Mouse (Mus musculus): Measurements from ENCODE around the gene Camkmt. TPM values are rescaled to one million over a fixed set of nuclear protein-coding genes. Genes with fewer than 3 reads are reported as not detected.
A peak's percentile ranks its signal among the peaks of the same experiment; 100 is the strongest.

The Camkmt gene
- total RNA-seq, 4 experiments from 2014 or later = 8.1 to 13.6 (median 10.7) TPM

GRCm38 (mm10) chr17:85170541-85171255 is 80.3 kb downstream of the Camkmt start:
- no peak for DNase-seq

- no peak for DNase-seq
Observed at GRCm38 (mm10) chr17:85171951-85172350, 81.6 kb downstream of the Camkmt start.

- DNase-seq = peak; percentile 38
Observed at GRCm38 (mm10) chr17:85177231-85177630, 86.9 kb downstream of the Camkmt start.

GRCm38 (mm10) chr17:85180471-85181060 is 90.2 kb downstream of the Camkmt start:
- no peak for DNase-seq

- DNase-seq = peak; percentile 77
Observed at GRCm38 (mm10) chr17:85189227-85190127, 99.1 kb downstream of the Camkmt start.

GRCm38 (mm10) chr17:85190128-85190435 is 99.7 kb downstream of the Camkmt start:
- no peak for DNase-seq

- DNase-seq = no peak
Observed at GRCm38 (mm10) chr17:85193294-85193693, 102.9 kb downstream of the Camkmt start.

- no peak for DNase-seq
Observed at GRCm38 (mm10) chr17:85198781-85199180, 108.4 kb downstream of the Camkmt start.

- DNase-seq = no peak
Observed at GRCm38 (mm10) chr17:85199321-85199720, 109.0 kb downstream of the Camkmt start.

- DNase-seq = no peak
Observed at GRCm38 (mm10) chr17:85218054-85218453, 127.7 kb downstream of the Camkmt start.

GRCm38 (mm10) chr17:85242109-85242508 is 151.8 kb downstream of the Camkmt start:
- DNase-seq = no peak

- no peak for DNase-seq
Observed at GRCm38 (mm10) chr17:85248962-85249361, 158.6 kb downstream of the Camkmt start.

GRCm38 (mm10) chr17:85249744-85250143 is 159.4 kb downstream of the Camkmt start:
- DNase-seq = no peak

GRCm38 (mm10) chr17:85256930-85257329 is 166.6 kb downstream of the Camkmt start:
- DNase-seq = no peak

GRCm38 (mm10) chr17:85257348-85257747 is 167.0 kb downstream of the Camkmt start:
- no peak for DNase-seq

- DNase-seq = no peak
Observed at GRCm38 (mm10) chr17:85258703-85259341, 168.5 kb downstream of the Camkmt start.

GRCm38 (mm10) chr17:85266831-85267422 is 176.6 kb downstream of the Camkmt start:
- DNase-seq = no peak

GRCm38 (mm10) chr17:85271466-85272175 is 181.3 kb downstream of the Camkmt start:
- no peak for DNase-seq

- DNase-seq = no peak
Observed at GRCm38 (mm10) chr17:85279720-85280119, 189.4 kb downstream of the Camkmt start.

GRCm38 (mm10) chr17:85282447-85282846 is 192.1 kb downstream of the Camkmt start:
- DNase-seq = no peak

GRCm38 (mm10) chr17:85291154-85291553 is 200.8 kb downstream of the Camkmt start:
- no peak for DNase-seq

- DNase-seq = no peak
Observed at GRCm38 (mm10) chr17:85291601-85292000, 201.2 kb downstream of the Camkmt start.
